Mouse (Mus musculus): ENCODE results near the gene Spon2. TPM values are rescaled to one million over a fixed set of nuclear protein-coding genes. Genes with fewer than 3 reads are reported as not detected.

The Spon2 gene
- not detected in 2 replicates for total RNA-seq (2017)

- no peak for ATAC-seq (ENCODE audit: extremely low read depth, insufficient number of reproducible peaks, low FRiP score, poor library complexity, severe bottlenecking)
Measured at GRCm38 (mm10) chr5:33218081-33218480, at the start of gene Spon2. Gene Spon2, minus strand, starts transcription at chr5:33218455.

GRCm38 (mm10) chr5:33254416-33254815, 36.2 kb upstream of the Spon2 start:
- no peak for ATAC-seq (ENCODE audit: extremely low read depth, insufficient number of reproducible peaks, low FRiP score, poor library complexity, severe bottlenecking)

GRCm38 (mm10) chr5:33248186-33248585, 29.9 kb upstream of the Spon2 start:
- ATAC-seq (ENCODE audit: extremely low read depth, insufficient number of reproducible peaks, low FRiP score, poor library complexity, severe bottlenecking) = no peak

GRCm38 (mm10) chr5:33247387-33247786, 29.1 kb upstream of the Spon2 start:
- no peak for ATAC-seq (ENCODE audit: extremely low read depth, insufficient number of reproducible peaks, low FRiP score, poor library complexity, severe bottlenecking)

- no peak for ATAC-seq (ENCODE audit: extremely low read depth, insufficient number of reproducible peaks, low FRiP score, poor library complexity, severe bottlenecking)
Measured at GRCm38 (mm10) chr5:33245701-33246100, 27.4 kb upstream of the Spon2 start.

GRCm38 (mm10) chr5:33244377-33244920, 26.2 kb upstream of the Spon2 start:
- ATAC-seq (ENCODE audit: extremely low read depth, insufficient number of reproducible peaks, low FRiP score, poor library complexity, severe bottlenecking) = no peak

- ATAC-seq (ENCODE audit: extremely low read depth, insufficient number of reproducible peaks, low FRiP score, poor library complexity, severe bottlenecking) = no peak
Measured at GRCm38 (mm10) chr5:33239934-33240333, 21.7 kb upstream of the Spon2 start.

GRCm38 (mm10) chr5:33239111-33239714, 21.0 kb upstream of the Spon2 start:
- no peak for ATAC-seq (ENCODE audit: extremely low read depth, insufficient number of reproducible peaks, low FRiP score, poor library complexity, severe bottlenecking)

GRCm38 (mm10) chr5:33238256-33238645, 20.0 kb upstream of the Spon2 start:
- no peak for ATAC-seq (ENCODE audit: extremely low read depth, insufficient number of reproducible peaks, low FRiP score, poor library complexity, severe bottlenecking)

- ATAC-seq (ENCODE audit: extremely low read depth, insufficient number of reproducible peaks, low FRiP score, poor library complexity, severe bottlenecking) = no peak
Measured at GRCm38 (mm10) chr5:33237600-33238255, 19.5 kb upstream of the Spon2 start.

- ATAC-seq (ENCODE audit: extremely low read depth, insufficient number of reproducible peaks, low FRiP score, poor library complexity, severe bottlenecking) = no peak
Measured at GRCm38 (mm10) chr5:33234391-33235031, 16.3 kb upstream of the Spon2 start.

GRCm38 (mm10) chr5:33232791-33233190, 14.5 kb upstream of the Spon2 start:
- ATAC-seq (ENCODE audit: extremely low read depth, insufficient number of reproducible peaks, low FRiP score, poor library complexity, severe bottlenecking) = no peak

- ATAC-seq (ENCODE audit: extremely low read depth, insufficient number of reproducible peaks, low FRiP score, poor library complexity, severe bottlenecking) = no peak
Measured at GRCm38 (mm10) chr5:33230285-33230684, 12.0 kb upstream of the Spon2 start.

- ATAC-seq (ENCODE audit: extremely low read depth, insufficient number of reproducible peaks, low FRiP score, poor library complexity, severe bottlenecking) = no peak
Measured at GRCm38 (mm10) chr5:33228428-33228827, 10.2 kb upstream of the Spon2 start.

- ATAC-seq (ENCODE audit: extremely low read depth, insufficient number of reproducible peaks, low FRiP score, poor library complexity, severe bottlenecking) = no peak
Measured at GRCm38 (mm10) chr5:33225673-33226072, 7.4 kb upstream of the Spon2 start.

GRCm38 (mm10) chr5:33224491-33224890, 6.2 kb upstream of the Spon2 start:
- no peak for ATAC-seq (ENCODE audit: extremely low read depth, insufficient number of reproducible peaks, low FRiP score, poor library complexity, severe bottlenecking)

GRCm38 (mm10) chr5:33222841-33223744, 4.8 kb upstream of the Spon2 start:
- ATAC-seq (ENCODE audit: extremely low read depth, insufficient number of reproducible peaks, low FRiP score, poor library complexity, severe bottlenecking) = no peak

- ATAC-seq (ENCODE audit: extremely low read depth, insufficient number of reproducible peaks, low FRiP score, poor library complexity, severe bottlenecking) = no peak
Measured at GRCm38 (mm10) chr5:33222389-33222788, 4.1 kb upstream of the Spon2 start.
